Mouse (Mus musculus): ENCODE measurements around the gene Bpifb6.

DNA sequence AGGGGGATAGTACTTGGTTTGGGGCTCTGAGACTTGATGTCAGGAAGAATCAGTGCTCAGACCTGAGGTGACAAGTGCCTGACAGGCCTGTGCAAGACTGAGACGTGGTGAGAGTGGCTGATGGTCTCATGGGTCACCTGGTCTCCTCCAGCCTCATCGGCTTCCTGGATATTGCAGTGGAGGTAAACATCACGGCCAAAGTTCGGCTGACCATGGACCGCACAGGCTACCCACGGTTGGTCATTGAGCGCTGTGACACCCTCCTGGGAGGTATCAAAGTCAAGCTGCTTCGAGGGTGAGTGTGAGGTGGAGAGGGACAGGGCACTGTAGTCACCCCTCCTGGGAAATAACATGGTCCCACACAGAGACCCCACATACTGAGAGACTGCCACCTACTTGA is 44.4 kb downstream of the Bpifb6 start:
- TF ChIP-seq GATA1 (IDR thresholded peaks at IDR 0.05; ENCODE audit: low read length) (no peak), TAL1 (IDR thresholded peaks at IDR 0.05; ENCODE audit: low read length) (no peak)

Measured in erythroblast, embryonic 14.5 days (primary cell).